Mouse (Mus musculus) layer of hippocampus, postnatal 14 days (tissue): ENCODE measurements around the gene Cd28. TPM values are rescaled to one million over a fixed set of nuclear protein-coding genes. Genes with fewer than 3 reads are reported as not detected.

Source experiments
- DNase-seq, 2 experiments: peaks; one replicate each; pipeline ENCODE4 v3.0.0; 2021 to 2022; ENCODE audit warnings: low spot score in 2 of 2, mixed read lengths in 1 of 2
- total RNA-seq, 2 experiments: library from RNA; stranded (reverse); gene quantifications; 2 replicates each; pipeline ENCODE4 v1.2.3; 2021

Cd28 gene
- total RNA-seq, 2 experiments from 2014 or later, result 0.12 to 0.14 TPM

- DNase-seq, result no peak
Measured at GRCm38 (mm10) chr1:60749346-60749840, 32.8 kb downstream of the Cd28 start.

GRCm38 (mm10) chr1:60750201-60750765, 33.7 kb downstream of the Cd28 start:
- no peak for DNase-seq

- DNase-seq, result no peak
Measured at GRCm38 (mm10) chr1:60751011-60751410, 34.4 kb downstream of the Cd28 start.

GRCm38 (mm10) chr1:60752986-60753385, 36.4 kb downstream of the Cd28 start:
- no peak for DNase-seq

DNA sequence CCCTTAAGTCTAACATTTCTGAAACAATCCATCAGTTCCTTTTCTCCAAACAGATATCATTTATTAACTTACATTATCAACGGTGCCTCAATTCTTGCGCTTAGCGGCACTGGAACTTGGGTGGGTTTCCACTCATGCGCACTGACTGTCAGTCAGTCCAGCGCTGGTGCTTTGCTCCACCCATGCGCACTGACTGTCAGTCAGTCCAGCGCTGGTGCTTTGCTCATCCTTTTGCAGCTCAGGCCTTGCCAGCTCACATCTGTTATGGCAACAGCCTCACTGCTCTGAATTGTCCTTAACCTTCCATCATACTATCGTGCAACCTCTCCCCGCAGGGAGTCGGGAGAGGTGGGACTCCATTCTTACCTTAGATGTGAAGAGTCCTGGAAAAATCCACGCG, 37.4 kb downstream of the Cd28 start:
- DNase-seq, result no peak

DNA sequence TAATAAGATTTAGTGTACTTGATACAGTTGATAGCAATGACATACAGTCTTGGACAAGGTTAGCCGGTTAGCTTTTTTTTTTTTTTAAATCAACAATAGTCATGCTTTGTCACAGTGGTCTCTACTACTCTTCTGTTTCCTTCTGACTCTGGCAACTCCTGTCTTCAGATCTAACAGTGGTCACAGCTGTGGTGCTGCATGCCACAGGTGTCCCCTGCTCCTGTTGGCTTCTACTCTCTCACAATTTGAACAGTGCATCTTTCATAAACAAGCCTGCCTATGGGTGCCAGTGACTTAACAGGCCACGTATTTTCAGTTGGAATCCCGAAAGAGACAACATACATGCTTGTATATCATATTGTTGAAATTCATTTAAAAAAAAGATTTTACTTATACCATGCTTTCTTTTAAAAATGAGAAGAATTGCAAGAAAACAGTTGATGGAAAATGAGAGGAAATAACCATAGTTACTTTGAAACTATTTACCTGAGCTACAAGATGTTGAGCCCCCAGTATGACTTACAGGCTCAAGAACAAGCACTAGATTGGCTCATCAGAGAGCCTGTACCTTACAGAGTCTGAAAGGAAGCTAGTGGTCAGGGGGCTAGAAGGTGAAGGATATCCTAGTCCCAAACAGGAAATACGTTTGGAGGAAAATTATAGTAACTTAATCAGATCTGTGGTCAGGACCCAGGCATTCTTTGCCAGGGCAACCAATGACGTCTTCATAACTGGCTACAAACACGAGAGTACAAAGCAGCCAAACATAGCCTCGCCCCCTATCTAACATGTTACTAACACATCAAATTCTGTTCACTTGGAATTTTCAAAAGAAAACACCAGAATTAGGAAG, 39.0 kb downstream of the Cd28 start:
- DNase-seq, result no peak

DNA sequence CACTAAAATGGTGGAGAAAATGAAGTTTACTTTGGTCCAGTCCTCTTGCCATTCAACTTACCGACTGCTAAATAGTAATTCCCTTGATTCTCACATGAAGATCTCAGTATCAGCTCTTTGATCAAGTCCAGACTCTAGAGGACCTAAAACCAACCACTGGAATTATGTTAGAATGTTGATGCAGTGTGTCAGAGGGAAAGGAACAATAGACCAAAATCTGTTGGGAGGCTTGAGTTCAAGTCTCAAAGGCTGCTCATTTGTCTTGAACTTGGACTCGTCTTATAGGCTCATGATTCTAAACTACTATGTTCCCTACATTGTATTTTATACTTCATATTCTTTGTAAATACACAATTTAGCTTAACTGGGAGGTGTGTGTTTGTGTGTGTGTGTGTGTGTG, 41.0 kb downstream of the Cd28 start:
- no peak for DNase-seq

DNA sequence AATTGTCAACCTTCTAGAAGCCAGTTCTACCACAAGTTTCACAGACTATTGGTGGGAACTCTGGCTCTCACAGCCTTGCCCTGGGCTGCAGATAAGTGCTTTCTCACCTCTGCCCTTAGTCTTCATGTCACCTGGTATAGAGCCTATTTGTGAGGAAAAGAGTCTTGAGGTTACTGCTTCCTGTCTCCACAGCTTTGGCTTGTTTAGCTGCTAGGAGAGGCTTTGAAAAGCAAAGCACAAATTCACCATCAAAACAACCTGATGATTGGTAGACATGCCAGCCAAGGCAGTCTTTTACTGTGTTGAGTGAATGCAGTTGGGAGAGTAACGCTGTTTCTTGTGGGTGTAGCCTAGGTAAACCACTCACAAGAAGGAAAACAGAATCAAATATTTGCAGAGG, 41.6 kb downstream of the Cd28 start:
- no peak for DNase-seq

- DNase-seq, result no peak
Measured at GRCm38 (mm10) chr1:60759563-60760335, 43.1 kb downstream of the Cd28 start.

DNA sequence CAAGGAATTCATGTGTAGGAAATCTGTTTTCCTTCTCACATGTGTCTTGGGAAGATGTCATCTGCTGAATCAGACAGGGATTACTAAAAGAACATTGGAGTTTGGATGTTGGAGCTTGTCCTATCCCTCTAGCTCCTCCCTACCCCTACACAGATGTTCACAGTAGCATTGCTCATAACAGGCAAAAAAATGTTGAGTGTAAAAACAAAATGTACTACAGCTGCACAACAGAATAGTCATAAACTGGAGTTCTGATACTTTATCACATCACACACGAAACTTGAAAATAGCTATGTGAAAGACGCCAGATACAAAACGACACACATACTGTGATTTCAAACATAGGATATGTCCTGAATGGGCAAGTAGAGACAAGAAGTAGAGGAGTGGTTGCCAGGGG, 43.9 kb downstream of the Cd28 start:
- no peak for DNase-seq

GRCm38 (mm10) chr1:60761528-60762171, 45.0 kb downstream of the Cd28 start:
- no peak for DNase-seq

- no peak for DNase-seq
Measured at GRCm38 (mm10) chr1:60762451-60762850, 45.9 kb downstream of the Cd28 start.

DNA sequence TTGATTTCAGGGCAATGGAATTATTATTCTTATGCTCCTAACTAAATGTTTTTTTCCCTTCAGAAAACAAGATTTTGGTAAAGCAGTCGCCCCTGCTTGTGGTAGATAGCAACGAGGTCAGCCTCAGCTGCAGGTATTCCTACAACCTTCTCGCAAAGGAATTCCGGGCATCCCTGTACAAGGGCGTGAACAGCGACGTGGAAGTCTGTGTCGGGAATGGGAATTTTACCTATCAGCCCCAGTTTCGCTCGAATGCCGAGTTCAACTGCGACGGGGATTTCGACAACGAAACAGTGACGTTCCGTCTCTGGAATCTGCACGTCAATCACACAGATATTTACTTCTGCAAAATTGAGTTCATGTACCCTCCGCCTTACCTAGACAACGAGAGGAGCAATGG, 46.3 kb downstream of the Cd28 start:
- no peak for DNase-seq

- DNase-seq, result no peak
Measured at GRCm38 (mm10) chr1:60771771-60772170, 55.2 kb downstream of the Cd28 start.

DNA sequence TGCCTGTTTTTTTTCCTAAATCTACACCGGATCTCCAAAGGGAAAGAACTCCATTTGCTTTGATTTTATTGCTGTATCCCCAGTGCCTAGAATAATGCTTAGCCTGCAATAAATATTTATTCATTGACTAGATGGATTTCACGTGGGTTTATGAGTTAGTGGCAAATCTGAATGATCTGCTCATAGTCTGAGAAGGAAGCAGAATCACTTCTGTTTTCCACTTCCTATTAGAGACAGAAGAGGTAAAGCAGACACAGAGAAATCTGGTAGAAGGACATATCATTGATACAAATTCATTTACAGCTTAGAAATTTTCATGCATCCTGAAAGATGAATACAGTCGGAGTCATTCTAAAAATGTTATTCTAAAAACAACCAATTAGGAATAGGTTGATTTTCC, 56.6 kb downstream of the Cd28 start:
- DNase-seq, result no peak

DNA sequence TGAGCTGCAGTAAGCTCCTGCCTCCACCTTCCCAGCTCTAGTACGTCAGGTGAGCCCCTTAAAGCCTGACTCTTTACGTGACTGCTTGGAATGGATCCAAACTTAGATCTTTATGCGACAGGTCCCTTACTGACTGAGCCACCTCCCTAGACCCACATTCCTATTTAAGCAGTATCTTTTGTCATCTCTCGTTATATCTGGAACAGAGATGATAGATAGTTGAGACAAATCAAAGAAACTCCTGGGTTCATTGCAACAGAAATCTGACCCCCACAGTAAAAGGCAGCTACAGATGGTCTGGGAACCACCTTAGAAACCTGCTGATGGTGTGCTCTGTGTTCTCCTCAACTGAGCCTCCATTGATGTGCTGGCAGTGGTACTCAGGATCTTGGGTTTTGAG, 59.6 kb downstream of the Cd28 start:
- no peak for DNase-seq

- DNase-seq, result no peak
Measured at GRCm38 (mm10) chr1:60776906-60777305, 60.3 kb downstream of the Cd28 start.

- no peak for DNase-seq
Measured at GRCm38 (mm10) chr1:60778465-60779115, 62.0 kb downstream of the Cd28 start.

DNA sequence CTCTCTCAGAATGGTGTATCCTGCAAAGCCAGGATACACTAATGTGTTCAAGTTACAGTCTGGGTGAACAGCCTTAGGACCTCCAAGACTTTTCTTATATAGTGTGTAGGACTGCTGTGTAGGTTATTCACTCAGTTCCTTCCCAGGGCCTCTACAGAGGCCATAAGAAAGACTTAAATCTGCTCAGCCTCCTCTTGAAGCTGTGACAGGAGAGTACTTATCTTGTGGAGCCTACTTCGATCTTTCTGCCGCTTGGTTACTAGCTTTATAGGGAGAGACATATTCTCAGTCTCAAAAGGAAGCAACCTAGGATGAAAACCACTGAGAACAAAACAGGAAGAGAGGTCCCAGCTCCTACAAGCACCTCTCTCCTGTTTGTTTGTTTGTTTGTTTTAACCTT, 62.6 kb downstream of the Cd28 start:
- DNase-seq, result no peak

DNA sequence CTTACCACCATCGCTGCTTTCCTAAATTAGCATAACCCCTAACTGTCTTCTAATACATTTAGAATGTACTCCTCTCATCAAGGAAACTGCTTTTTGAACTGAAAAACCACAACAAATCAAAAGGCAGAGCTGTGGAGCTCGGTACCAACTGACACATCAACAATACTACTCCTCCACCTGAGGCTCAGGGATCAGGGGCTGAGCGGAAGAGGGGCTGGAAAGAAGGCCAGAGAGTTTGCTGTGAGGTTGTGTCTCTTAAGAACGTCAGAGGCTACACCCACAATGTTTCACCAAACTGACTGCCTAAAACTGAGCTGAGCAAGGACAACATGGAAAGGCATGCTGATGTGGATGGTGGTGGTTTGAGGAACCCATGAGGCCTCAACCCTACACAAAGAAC, 65.1 kb downstream of the Cd28 start:
- DNase-seq, result no peak

DNA sequence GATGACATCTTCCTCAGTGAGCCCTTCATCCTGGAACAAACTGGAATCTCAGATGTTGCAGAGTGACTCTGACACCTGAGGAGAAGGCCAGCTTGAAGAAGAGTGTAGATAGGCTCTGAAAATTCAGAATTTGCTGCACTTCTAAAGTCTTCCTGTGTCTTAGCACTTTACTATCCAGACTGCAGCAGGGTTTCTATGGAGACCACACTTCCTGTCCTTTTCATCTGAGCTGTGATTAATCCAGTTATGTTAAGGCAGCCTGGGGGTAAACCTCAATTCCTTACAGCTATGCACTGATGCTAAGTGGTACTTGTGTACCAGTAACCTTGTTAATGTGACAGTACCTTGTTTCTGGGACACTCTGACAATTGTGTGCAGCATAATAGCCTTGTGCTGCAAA, 77.1 kb downstream of the Cd28 start:
- no peak for DNase-seq
